Mouse (Mus musculus) neural tube, embryonic 15.5 days (tissue): Measurements from ENCODE around the gene Olfr1512. TPM values are rescaled to one million over a fixed set of nuclear protein-coding genes. Genes with fewer than 3 reads are reported as not detected.

Source experiments
- ATAC-seq: fragments of 200-750 bp; cut with Nextera tagmentation; 2 replicates; pipeline ENCODE4 v1.8.0; 2017; ENCODE audit warnings: mild to moderate bottlenecking, moderate TSS enrichment, moderate library complexity; ENCODE audit not compliant: low FRiP score
- H3K27ac ChIP-seq: fragments of 300-500 bp; sonication (generic); replicated peaks from 2 replicates; pipeline ENCODE4 v1.5.1; 2015; ENCODE audit warnings: mild to moderate bottlenecking, inconsistent platforms
- H3K27me3 ChIP-seq: fragments of 300-500 bp; sonication (generic); replicated peaks from 2 replicates; pipeline ENCODE4 v1.6.1; 2015; ENCODE audit warnings: inconsistent platforms
- H3K36me3 ChIP-seq: fragments of 300-500 bp; sonication (generic); 2 replicates; pipeline ENCODE4 v1.6.1; 2015; ENCODE audit warnings: inconsistent platforms
- H3K4me1 ChIP-seq: fragments of 300-500 bp; sonication (generic); 2 replicates; pipeline ENCODE4 v1.6.1; 2015; ENCODE audit warnings: inconsistent platforms
- H3K4me2 ChIP-seq: fragments of 300-500 bp; sonication (generic); 2 replicates; pipeline ENCODE4 v1.6.1; 2015; ENCODE audit warnings: inconsistent platforms, mild to moderate bottlenecking, moderate library complexity
- H3K4me3 ChIP-seq: fragments of 300-500 bp; sonication (generic); replicated peaks from 2 replicates; pipeline ENCODE4 v1.5.1; 2015; ENCODE audit warnings: mild to moderate bottlenecking, inconsistent platforms
- H3K9ac ChIP-seq: fragments of 300-500 bp; sonication (generic); replicated peaks from 2 replicates; pipeline ENCODE4 v1.6.1; 2015; ENCODE audit warnings: mild to moderate bottlenecking, inconsistent platforms
- H3K9me3 ChIP-seq: fragments of 300-500 bp; sonication (generic); replicated peaks from 2 replicates; pipeline ENCODE4 v1.6.1; 2016; ENCODE audit warnings: inconsistent platforms
- WGBS: fragments of 180-500 bp; shearing (Covaris S2); methylation state at CpG from one replicate; pipeline ENCODE4 v1.1.7; 2015; ENCODE audit warnings: mixed read lengths; 5-methylcytosine and 5-hydroxymethylcytosine counted together
- polyA plus RNA-seq: library from polyadenylated mRNA; unstranded; fragments of >200 nt; fragmentation: Nextera tagmentation; extraction: Ambion mirVana; gene quantifications from 2 replicates; pipeline ENCODE4 v1.2.1, GENCODE M21; 2015

Olfr1512 gene
- polyA plus RNA-seq, 1 experiment from 2014 or later, result 0.09 TPM

GRCm38 (mm10) chr14:52331069-52331750, 47.8 kb downstream of the Olfr1512 start:
- H3K9ac ChIP-seq, result no peak overlapping the region

DNA sequence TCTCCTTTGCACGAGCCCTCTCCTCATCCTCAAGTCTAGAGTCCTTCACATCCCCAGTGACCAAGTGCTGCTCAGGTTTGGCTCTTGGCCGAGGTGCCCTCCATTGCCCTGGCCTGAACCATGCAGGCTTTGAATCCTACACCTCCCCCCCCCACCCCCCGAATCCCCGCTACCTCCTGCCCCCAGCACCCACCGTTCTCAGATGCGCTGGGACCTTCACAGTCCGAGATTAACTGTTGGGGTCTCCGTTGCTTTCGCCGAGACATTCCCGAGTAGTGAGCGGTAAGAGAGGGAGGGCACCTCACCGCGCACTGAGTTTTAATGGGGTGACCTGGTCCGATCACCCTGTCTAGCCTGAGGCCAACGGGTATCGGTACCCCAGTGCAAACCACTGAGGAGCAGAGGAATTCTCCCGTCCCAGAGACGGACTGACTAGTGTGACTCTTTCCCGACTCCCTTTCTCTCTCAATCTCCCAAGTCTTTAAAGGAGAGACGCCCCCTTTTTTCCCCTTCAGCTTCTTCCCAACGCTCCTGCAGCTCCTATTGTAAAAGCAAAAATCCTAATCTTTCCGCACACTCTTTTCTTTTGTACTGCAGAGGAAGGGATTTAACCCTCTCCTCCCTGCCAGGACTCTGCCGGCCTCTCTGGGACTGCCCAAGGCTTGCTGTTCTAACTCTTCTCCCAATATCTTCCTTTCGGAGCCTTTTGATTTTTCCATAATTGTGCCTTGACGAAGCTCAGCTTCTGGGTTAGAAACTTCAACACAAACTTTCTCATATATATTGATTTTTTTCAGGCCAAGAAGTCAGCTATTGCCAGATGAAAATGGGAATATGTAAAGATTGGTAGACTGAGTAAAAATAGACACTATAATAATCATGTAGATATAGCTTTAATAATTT, 50.8 kb downstream of the Olfr1512 start, which contains the start of gene Sall2:
Gene Sall2, minus strand, starts transcription at position 853 of the 903 bp plus-strand sequence.
- H3K9me3 ChIP-seq, result no peaks in the 10 kb centered on the region
- WGBS, result under 1% methylated on average over 26 of the region's 26 CpGs
- H3K4me3 ChIP-seq, result peak within 1 kb of the TSS; percentile 48
- peak; percentile 79 for ATAC-seq
- H3K9ac ChIP-seq, result peak within 1 kb of the TSS; percentile 52
- no peaks in the 10 kb centered on the region for H3K27me3 ChIP-seq
- H3K27ac ChIP-seq, result peak within 1 kb of the TSS; percentile 76
- peak within 1 kb of the TSS; percentile 88 for H3K4me2 ChIP-seq
- H3K4me1 ChIP-seq, result peaks cover 22% of the 10 kb centered on the region
- H3K36me3 ChIP-seq, result no peaks in the 10 kb centered on the region

More at GRCm38 (mm10) chr14:52331069-52331750, 47.8 kb downstream of the Olfr1512 start:
- H3K4me1 ChIP-seq, result peaks cover 13% of the 10 kb centered on the region
- H3K4me3 ChIP-seq, result no peak overlapping the region
- H3K27ac ChIP-seq, result peak overlapping the region; percentile 63
- H3K36me3 ChIP-seq, result no peaks in the 10 kb centered on the region
- no peak for ATAC-seq
- H3K4me2 ChIP-seq, result no peak overlapping the region
- 11% methylated on average over 4 of the region's 4 CpGs for WGBS
- no peaks in the 10 kb centered on the region for H3K27me3 ChIP-seq
- no peaks in the 10 kb centered on the region for H3K9me3 ChIP-seq

GRCm38 (mm10) chr14:52327375-52327901, 51.5 kb downstream of the Olfr1512 start:
- peak overlapping the region; percentile 76 for H3K27ac ChIP-seq
- no peaks in the 10 kb centered on the region for H3K9me3 ChIP-seq
- H3K4me3 ChIP-seq, result peak overlapping the region; percentile 48
- H3K27me3 ChIP-seq, result no peaks in the 10 kb centered on the region
- WGBS, result 1% methylated on average over 14 of the region's 14 CpGs
- H3K4me2 ChIP-seq, result peak overlapping the region; percentile 88
- H3K9ac ChIP-seq, result peak overlapping the region; percentile 52
- H3K4me1 ChIP-seq, result peaks cover 22% of the 10 kb centered on the region
- no peaks in the 10 kb centered on the region for H3K36me3 ChIP-seq
- peak; percentile 79 for ATAC-seq

DNA sequence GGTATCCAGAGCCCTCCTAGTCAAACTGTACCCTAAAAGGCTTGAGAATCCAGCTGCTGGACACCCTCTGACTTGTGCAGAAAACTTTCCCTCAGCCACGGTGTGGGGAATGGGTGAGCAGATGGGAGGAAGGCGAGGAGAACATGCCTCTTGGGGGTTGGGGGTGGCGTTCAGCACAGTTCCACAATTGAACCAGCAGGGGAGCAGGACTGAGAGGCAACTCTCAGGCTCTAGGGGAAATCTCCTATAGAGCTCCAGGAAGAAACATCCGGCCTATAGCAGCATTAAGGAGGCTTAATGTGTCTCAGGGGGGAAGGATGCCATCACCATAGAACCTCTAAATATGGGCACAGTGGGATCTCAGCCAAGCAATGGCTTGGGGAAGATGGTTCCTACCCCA, 53.1 kb downstream of the Olfr1512 start:
- Histone ChIP-seq H3K27ac (peak overlapping the region; percentile 76; the same call in 1 of the 2 replicates), H3K4me3 (0 out of 2 replicates have a peak overlapping the region, but pooled peaks have one; percentile 4), H3K4me1 (peaks cover 22% of the 10 kb centered on the region), H3K4me2 (peak overlapping the region; percentile 88), H3K36me3 (no peaks in the 10 kb centered on the region), H3K9me3 (no peaks in the 10 kb centered on the region), H3K27me3 (no peaks in the 10 kb centered on the region), H3K9ac (no peak overlapping the region; the same call in 1 of the 2 replicates)
- WGBS, result 4% methylated on average over 4 of the region's 4 CpGs
- ATAC-seq, result peak; percentile 43; the same call in 1 of the 2 replicates

Other genes with a start within 250 kb of the Olfr1512 start
- 36.8 and 45.9 TPM in 2 replicates for gene Supt16, start 181.8 kb downstream of the Olfr1512 start, polyA plus RNA-seq
- gene Chd8, start 121.4 kb downstream of the Olfr1512 start, polyA plus RNA-seq, result 30.0 and 30.5 TPM in 2 replicates
- gene Tox4, start 100.0 kb downstream of the Olfr1512 start, polyA plus RNA-seq, result 51.0 and 52.5 TPM in 2 replicates
- 47.5 and 50.0 TPM in 2 replicates for gene Rab2b, start 99.6 kb downstream of the Olfr1512 start, polyA plus RNA-seq
- gene Mettl3, start 74.0 kb downstream of the Olfr1512 start, polyA plus RNA-seq, result 44.9 and 47.9 TPM in 2 replicates
- gene Sall2, start 50.4 kb downstream of the Olfr1512 start, polyA plus RNA-seq, result 40.0 and 41.6 TPM in 2 replicates
- not detected in 2 replicates for gene Olfr1513, start 22.8 kb downstream of the Olfr1512 start, polyA plus RNA-seq
- 0.28 and 0.31 TPM in 2 replicates for gene Olfr1511, start 18.2 kb upstream of the Olfr1512 start, polyA plus RNA-seq
- gene Olfr1510, start 35.2 kb upstream of the Olfr1512 start, polyA plus RNA-seq, result not detected in 2 replicates
- gene Olfr1509, start 63.8 kb upstream of the Olfr1512 start, polyA plus RNA-seq, result not detected in 2 replicates
- gene Olfr1508, start 88.3 kb upstream of the Olfr1512 start, polyA plus RNA-seq, result 0.03 TPM in 1 of 2 replicates, not detected in the other
- not detected in 2 replicates for gene Olfr1507, start 116.6 kb upstream of the Olfr1512 start, polyA plus RNA-seq